Mouse (Mus musculus) frontal cortex, postnatal 10 days (tissue): ENCODE measurements around the gene Lpcat2b.
"Not testable (repeated sequence)": the region's sequence is repeated elsewhere in the genome, so short reads cannot be mapped to it uniquely, and the experiment has no call there.

ENCODE experiments used
- DNase-seq, 2 experiments: peaks; one replicate each; pipeline ENCODE4 v3.0.0; 2022; ENCODE audit warnings: low spot score in 2 of 2, mixed read lengths in 1 of 2

Lpcat2b gene

DNA sequence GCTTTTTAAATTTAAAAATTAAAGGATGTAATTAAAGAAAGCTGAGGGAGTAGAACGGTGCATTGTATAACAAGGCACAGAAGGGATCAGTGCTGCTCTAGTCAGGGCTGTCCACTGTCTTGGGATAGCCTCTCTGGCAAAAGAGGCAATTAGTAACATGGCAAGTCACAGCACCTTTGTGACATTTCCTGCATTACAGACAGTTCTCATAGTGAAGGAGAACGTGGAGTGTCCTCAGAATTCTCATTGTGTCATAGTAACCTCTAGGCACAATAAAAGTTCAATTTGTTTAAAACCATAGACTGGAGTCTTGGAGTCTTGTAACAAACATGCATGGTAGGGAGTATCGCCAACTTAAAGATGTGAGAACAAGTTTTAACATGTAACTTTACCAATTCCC is at the start of gene Lpcat2b:
Lpcat2b (plus strand) TSS at position 301 of the 400 bp plus-strand sequence.
- no peak for DNase-seq

DNA sequence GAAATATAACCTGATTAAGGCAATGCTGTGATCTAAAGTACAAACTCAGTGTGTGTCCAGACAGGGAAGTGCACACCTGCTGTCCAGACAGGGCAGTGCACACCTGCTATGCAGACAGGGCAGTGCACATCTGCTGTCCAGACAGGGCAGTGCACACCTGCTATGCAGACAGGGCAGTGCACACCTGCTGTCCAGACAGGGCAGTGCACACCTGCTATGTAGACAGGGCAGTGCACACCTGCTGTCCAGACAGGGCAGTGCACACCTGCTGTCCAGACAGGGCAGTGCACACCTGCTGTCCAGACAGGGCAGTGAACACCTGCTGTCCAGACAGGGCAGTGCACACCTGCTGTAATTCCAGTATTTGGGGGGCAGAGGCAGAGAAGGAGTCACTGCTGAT is 44.9 kb upstream of the Lpcat2b start:
- DNase-seq, result not testable (repeated sequence)

DNA sequence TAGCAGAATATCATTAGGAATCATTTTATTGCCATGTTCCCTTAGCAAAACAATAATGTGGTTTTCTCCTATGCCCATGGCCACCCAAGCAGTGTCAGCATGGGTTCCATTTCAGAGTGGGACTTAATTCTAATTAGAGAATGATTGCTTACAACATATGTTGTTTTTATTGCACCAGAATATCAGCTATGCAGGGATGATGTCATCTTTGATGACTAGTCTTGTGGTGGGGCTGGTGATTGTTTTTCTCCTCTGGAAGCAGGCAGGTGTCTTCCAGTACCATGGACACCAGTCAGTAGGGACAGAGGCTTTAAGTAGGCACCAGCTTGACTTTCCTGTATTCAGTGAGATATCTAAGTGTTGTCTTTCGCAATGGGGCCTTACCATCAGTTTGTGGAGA is 43.6 kb upstream of the Lpcat2b start:
- DNase-seq, result no peak

DNA sequence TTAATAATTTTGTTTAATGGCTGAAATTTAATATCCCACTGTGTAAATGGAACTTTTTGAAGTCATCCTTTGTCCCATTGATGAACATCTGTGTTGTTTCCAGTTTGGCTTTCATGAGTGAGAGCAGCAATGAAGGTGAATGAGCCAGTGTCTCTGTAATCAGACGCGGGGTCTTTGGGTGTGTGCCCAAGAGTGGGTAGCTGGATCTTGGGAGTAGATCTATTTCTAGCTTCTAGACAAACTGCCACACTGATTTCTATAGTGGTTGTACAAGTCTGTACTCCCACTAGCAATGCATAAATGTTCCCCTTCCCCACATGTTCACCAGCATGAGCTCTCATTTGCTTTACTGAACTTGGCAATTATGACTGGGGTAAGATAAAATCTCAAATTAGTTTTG is 42.0 kb upstream of the Lpcat2b start:
- no peak for DNase-seq

DNA sequence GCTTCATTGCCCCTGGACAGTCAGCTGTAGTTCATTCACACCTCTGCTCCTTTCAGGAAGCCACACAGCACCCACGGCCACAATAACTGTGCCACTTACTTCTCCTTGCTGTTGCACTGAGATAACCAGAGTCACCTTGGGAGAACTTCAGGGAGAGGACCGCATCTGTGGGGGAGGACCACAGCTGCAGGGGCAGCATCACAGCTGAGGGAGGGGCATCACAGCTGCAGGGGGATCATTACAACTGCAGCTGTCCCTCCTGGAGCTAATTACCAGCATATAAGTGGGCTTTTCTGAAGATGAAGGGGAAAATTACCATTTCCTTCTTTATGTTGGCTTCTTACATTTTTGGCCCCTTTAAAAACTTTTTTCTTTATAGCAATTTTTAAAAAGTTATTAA is 36.9 kb upstream of the Lpcat2b start:
- no peak for DNase-seq

DNA sequence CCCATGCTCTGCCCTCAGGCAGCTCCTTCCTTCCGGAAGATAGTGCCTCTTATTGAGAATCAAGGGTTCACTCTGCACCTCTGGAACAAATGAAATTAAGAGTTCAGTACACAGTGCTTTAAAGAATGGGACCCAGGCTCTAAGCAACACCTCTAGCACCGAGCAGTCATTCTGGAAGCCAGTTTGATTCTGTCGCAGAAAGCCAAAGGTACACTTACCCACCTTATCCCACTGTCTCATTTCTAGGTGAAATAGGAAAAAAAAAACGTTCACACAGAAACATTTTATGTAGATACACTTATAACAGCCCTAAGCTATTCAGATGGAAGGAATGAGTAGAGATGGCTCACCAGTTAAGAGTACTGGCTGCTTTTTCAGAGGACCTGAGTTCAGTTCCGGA is 28.9 kb upstream of the Lpcat2b start, which contains the start of gene Ephx4:
Ephx4 (plus strand) TSS at position 301 of the 400 bp plus-strand sequence.
- no peak for DNase-seq

DNA sequence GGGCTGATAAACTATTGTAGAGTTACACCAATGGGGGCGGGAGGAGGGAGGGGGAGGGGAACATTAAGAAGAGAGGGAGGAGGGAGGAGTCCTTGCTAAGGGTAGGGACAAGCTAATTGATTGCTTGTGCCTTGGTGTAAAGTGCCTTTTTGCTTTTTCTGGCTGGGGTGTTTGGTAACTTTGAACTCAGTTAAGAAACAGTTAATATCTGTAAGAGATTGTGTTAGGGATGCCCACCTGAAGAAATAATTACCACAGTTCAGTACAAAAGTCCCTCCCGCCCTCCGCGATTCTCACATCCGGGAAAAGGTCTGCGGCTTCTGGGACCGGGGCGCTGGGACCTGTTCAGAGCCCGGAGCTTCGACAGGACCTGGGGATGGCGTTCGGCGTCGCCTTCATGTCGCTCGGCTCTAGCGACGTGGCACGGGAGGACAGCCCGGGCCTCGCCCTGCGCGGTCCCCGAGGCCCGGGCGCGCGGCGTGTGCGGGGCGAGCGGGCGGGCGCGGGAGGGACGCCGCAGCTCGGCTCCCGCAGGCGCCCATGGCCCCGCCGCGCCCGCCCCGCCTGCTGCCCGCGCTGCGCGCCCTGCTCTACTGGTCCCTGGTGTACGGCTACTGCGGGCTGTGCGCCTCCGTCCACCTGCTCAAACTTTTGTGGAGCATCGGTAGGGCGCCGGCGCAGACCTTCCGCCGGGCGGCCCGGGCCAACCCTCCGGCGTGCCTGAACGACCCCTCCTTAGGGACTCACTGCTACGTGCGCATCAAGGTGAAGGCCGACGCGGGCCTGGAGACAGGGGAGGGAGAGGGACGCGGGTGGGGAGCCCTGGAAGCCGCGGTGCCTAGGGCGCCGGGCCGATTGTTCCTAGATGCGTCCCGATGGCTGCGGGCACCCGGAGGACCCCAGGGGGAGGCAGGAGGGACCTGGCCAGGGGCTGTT is 28.1 kb upstream of the Lpcat2b start:
- DNase-seq, result peak; percentile 28 to 35

DNA sequence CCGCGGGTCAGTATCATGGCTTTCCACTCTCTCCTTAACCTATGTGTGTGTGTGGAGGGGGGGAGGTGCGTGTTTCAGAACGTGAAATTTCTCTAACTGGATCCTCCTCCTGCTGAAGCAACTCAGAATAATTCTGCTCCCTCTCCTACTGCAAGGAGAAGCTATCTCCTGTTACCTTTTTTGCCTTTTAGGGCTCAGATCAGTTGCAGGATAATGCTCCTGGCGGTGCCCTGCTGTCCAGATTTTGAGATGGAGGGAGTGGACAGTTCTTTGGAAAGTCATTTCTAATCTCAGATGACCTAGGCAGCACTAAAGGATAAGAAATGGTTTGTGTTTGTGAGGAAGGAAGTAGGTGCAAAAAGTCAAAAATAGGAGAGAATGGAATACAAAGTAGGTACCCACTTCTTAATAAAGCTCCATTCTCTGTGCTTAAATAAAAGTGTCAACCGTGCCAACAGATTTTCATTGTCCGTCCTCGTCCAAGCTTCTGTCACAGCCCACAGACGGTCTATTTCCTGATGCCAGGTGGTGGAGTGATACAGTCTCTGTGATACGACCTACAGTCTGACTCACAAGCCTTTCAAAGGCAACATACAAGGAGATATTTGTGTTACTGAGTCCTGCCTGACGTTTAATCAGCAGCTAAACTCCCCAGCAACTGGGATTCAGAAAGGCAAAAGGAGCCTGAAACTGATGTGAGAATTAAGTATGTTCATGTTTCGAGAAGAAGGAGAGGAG is 27.2 kb upstream of the Lpcat2b start:
- peak; percentile 17 to 39 for DNase-seq

DNA sequence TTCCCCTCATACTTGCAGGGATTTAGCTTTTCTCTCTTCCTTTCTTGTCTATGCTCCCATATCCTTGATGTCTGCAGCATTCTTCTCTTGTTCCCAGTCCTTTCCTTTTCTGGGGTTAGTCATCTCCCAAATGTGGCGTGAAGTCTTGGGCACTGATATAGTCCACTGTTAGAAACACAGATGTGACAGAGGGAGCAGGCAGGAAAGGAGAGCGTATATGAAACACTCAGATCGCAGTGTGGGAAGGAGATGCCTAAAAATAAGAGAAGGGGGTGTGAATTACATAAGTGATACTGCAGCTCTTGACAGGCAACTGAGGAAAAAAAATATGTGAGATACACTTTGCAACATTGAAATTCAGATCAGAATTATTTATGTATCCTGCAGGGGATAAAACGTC is 26.0 kb upstream of the Lpcat2b start:
- DNase-seq, result peak; percentile 23 to 35

DNA sequence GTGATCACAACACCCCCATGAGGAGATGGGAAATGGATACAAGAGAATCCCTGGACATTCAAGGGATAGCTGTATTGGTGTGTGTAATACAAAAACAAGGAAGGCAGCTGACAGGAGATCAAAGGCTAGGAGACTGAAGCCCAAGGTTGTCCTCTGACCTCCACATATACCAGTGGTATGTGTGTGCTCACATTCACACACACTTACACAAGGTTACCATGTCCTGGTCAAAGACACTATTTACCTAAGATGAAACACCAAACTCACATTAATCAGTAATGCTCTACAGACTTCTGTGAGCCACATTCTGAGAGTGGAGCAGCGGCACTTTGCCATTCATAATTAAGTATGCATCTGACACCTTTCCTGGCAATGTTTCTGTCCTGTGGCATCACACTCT is 21.0 kb upstream of the Lpcat2b start:
- no peak for DNase-seq

DNA sequence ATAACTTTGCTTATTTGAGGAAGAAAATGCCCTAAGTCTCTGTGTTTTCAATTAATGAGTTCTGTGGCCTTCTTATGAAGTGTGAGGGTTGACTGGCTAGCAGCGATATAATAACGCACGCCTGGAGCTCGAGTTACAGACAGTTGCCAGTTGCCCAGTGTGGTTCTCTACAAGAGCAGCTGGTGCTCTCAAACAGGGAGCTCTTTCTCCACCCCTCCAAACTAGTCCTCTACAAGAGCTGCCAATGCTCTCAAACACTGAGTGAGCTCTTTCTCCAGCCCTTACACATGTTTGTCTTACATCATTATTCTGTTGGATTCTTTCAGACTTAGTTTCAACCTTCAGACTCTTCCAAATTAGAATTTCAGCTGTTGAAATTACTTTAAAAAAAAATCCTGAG is 20.0 kb upstream of the Lpcat2b start:
- DNase-seq, result no peak

DNA sequence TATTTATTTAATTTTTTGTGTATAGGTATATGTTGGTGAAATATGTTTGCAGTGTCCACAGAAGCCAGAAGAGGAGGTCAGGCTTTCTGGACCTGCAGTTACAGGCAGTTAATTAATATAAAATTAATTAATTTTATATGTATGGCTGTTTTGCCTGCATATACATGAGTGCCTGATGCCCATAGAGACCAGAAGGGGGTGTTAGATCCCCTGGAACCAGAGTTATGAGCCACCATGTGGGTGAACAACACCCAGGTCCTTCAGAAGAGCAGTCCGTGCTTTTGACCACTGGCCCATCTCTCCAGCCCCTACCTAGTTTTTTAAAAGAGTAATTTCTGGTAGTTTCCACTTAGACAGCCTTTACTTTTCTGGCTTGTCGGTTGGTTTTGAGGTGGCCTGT is 19.1 kb upstream of the Lpcat2b start:
- DNase-seq, result no peak

DNA sequence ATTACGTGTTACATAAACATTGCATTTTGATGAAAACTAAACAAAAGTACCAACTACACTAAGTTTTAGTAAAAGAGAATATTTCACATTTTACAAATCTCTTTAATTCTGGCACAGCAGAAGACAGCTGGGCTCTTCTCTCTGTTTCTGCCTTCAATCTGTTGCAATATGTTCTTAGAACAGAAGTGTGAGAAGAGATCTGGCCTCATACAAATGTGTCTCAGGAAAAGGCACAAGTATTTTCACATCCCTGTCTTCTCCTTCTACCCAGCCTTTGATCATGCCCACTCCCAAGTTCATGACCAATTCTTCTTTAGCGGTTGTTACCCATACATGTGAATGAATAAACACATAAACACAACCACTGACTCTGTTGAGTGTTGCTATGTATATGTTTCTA is 16.3 kb upstream of the Lpcat2b start:
- DNase-seq, result no peak

DNA sequence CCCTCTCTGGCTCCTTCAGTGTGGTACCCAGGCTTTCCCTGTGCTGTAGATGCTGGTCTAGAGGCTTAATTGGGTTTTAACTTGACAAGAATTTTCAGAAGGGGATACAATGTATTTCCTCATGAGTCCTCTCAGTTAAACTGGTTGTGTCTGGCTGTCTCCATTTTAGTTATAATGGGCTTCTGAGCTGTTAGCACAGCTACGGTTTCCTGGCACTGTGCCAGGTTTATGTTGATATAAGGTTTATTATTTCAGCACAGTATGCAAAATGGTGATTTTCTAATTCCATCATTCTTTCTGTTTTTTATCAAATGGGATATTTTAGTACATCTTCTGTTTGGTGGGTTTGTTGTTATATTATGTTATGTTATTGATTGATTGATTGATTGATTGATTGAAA is 9.7 kb upstream of the Lpcat2b start:
- DNase-seq, result no peak

DNA sequence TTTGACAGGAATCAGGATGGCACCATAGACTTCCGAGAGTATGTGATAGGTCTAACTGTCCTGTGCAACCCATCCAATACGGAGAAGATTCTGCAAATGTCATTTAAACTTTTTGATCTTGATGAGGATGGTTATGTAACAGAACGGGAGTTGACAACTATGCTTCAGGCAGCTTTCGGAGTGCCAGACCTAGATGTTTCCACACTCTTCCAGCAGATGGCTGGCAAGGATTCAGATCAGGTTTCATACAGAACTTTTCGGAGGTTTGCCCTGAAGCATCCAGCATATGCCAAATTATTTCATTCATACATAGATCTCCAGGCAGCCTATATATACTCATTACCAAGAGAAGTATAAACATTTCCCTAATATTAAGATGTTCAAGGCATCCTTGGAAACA is 2.7 kb downstream of the Lpcat2b start:
- no peak for DNase-seq

DNA sequence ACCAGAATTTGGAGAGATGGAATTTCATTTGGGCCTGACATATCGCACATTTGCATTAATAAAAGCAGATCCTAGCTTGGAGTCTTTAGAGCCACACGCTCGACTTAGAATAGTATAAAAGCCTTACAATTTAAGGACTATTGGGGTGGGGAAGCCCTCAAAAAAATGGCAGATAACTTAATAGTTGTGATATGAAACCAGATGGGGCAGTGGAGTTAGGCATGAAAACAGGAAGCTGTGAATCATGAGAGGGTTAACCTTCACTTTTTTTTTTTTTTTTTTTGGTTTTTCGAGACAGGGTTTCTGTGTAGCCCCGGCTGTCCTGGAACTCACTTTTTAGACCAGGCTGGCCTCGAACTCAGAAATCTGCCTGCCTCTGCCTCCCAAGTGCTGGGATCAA is 4.8 kb downstream of the Lpcat2b start:
- no peak for DNase-seq

DNA sequence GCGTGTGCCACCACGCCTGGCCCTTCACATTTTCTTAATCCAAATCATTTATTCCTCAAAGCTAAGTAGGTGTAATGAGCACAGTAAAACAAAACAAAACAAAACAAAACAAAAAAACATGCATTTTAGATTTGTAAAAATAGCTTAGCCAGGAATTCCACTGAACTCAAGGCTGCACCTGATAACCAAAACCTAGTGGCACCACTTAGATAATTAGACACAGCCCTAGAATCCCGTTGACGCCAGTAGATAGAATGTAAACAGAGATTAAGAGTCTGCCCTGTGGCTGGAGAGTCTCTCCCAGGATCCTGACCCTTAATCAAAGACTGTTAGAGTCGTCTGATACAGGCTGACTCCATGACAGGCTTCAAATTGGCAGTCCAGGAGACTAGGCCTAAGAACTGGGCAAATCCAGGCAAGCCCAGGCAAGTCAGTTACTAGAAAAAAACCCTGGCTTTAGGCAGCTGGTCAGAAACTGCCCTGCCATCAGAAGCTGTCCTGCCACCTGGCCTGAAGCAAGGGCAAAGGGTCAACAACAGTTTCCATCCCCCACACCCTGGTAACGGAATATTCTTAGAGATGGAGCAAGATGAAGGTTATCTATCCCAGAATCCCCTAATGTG is 5.3 kb downstream of the Lpcat2b start:
- DNase-seq, result no peak

DNA sequence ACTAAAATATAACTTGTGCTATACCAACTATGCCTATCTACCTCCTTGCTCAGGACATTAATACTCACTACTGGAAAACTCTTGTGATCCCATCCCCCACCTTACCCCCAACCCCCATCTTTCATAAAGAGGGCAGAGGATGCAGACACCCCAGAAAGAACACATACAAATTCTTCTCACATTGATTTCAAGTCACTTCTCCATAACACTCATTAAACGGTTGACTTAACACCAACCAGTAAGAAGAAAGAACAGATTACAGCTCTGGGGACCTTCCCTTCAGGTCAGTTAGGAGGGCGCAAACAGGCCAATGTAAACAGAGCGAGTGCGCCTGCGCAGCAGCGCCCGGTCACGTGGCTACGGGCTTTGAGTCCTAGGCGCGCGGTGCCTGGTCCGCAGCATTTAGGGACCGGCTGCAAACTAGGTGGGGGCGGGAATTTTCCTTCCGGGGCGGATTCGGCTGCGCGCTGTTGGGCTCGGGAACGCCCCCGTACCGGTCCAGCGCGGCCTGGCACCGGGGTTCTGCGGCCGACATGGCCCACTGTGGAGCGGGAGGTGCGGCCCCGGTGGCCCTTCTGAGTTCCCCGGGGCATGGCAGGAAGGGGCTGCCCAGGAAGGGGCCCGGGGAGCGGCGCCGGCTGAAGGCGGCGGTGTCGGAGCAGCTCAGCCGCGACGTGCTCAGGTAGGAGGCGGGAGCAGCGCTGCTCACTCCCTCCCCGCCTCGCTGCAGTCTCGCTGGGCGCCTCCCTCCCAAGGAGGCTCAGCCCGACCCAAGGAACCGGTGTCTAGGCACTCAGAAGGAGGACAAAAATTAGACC is 6.3 kb downstream of the Lpcat2b start, which contains the start of gene Btbd8:
Btbd8 (plus strand) TSS at position 534 of the 818 bp plus-strand sequence.
- DNase-seq, result peak; percentile 84 to 90

DNA sequence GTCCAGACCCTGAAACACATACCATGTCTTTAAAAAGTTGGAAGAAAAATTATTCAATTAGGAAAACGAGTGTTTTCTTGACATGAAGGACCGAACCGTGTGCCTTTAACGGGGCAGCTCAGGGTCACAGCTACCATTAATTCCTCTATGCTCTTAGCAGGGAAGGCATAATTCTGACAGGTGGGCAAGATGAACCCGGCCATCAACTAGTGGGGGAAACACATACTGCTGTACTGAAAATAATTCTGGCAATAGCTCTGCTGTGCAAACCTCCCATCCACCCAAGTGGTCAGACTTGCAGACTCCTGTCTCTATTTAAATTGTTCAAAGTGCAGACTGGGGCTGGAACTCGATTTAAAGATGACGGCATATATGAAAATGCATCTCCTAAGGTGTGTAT is 7.0 kb downstream of the Lpcat2b start:
- no peak for DNase-seq

DNA sequence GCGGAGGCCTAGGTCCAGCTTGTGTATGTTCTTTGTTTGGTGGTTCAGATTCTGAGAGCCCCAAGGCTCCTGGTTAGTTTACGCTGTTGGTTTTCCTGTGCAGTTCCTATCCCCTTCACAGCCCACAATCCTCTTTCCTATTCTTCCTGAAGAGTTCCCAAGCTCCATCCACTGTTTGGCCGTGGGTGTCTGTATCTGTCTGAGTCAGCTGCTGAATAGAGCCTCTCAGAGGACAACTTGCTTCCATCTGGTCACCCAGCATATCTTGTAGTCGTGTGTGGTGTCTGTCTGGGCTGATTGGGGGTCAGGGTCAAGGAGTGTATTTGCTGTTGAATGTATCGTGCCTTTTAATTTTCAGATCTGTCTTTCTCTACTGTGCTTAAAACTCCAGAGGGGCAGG is 10.5 kb downstream of the Lpcat2b start:
- no peak for DNase-seq

DNA sequence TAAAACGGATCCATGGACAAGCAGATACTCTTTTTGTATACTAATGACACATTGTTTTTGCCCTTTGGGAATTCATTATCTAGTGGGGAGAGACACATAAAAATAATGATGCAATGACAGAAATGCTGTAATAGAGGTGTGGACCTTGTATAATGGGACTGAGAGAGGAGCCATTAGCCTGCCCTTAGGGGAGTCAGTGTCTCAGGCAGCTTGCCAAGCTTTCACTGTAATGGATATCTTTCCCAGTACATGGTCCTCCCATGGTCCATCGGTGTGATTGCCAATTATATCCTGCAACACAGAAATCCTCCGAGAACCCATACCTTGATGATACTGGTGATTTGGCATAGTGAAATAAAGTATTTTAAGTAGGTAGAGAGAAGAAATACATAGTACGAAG is 12.9 kb downstream of the Lpcat2b start:
- no peak for DNase-seq
